Mouse (Mus musculus) kidney, adult 11 months (tissue): ENCODE measurements around the gene Abca7.
"Not testable (repeated sequence)": the region's sequence is repeated elsewhere in the genome, so short reads cannot be mapped to it uniquely, and the experiment has no call there.

Source experiments
- DNase-seq: peaks from one replicate; pipeline ENCODE4 v3.0.0; 2022

Gene Abca7

DNA sequence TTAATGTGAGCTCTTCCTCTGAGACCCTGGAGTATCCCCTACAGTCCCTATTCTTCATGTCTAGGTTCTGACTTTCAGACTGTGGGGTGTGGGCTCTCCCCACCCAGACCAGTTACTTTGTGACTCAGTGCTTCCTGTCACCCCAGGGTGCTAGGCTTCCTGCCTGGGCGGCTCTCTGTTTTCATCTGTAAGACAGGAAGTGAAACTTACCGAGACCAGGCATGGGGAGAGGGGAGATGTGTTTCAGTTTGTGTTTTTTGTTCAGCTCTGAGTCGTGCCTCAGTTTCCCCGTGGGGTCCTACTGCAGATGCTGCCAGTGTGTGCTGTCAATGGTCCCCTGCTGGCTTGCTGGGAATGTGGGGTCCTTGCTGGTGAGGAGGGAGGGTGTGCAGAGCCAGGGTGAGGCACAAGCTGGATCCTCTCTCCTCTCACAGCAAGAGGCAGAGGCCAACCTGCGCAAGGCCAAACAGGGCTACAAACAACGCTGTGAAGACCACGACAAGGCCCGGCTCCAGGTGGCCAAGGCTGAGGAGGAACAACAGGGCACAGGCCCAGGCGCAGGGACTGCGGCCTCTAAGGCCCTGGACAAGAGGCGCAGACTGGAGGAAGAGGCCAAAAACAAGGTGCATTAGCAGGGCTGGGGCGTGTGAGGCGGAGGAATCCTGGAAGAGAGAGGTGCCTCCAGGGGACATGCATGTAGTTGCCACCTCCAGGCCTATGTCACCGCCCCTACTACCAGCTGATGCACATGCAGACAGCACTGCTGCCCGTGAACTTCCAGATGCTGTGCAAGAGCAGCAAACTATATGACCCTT is 28.1 kb downstream of the Abca7 start:
- no peak for DNase-seq

DNA sequence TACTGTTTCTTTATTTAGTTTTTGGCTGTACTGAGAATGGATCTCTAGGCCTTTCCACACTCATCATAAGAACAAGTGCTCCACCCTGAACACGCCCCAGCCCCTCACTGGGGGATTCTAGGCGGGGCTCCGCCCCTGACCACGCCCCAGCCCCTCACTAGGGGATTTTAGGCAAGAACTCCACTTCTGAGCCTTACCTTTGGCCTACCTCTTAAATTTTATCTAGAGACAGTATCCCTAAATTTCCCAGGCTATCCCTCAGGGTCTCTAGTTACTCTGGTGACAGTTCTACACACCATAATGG is 28.7 kb downstream of the Abca7 start:
- DNase-seq, result no peak

DNA sequence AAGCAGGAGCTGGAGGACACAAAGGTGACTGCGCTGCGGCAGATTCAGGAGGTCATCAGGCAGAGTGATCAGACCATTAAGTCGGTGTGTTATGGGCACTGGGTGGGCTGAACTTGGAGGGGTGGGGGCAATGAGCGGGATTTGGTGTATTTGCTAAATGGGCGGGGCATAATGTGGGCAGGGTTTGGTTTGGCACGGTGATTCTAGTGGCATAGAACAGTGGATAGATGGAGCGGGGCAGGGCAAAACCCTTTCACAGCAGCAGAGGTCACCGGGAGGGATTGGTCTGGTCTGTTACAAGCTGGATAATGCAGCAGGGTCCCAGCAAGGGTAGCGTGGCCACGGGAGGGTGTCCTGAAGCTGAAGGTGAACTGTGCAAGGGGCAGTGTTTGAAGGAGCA is 29.2 kb downstream of the Abca7 start:
- DNase-seq, result no peak

DNA sequence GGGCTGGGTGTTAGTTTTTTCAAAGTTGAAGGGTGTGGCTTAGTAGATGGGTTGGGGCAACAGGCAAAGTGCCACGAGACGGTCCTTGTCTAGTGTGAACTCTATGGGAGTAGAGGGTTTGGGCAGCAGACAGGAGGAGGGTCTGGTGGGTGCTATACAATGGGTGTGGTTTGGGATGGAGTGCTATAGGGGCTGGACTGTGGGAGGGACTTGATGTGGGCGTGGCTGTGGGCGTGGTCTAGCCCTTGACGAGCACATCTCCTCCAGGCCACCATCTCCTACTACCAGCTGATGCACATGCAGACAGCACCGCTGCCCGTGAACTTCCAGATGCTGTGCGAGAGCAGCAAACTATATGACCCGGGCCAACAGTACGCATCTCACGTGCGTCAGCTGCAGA is 29.6 kb downstream of the Abca7 start:
- DNase-seq, result no peak

DNA sequence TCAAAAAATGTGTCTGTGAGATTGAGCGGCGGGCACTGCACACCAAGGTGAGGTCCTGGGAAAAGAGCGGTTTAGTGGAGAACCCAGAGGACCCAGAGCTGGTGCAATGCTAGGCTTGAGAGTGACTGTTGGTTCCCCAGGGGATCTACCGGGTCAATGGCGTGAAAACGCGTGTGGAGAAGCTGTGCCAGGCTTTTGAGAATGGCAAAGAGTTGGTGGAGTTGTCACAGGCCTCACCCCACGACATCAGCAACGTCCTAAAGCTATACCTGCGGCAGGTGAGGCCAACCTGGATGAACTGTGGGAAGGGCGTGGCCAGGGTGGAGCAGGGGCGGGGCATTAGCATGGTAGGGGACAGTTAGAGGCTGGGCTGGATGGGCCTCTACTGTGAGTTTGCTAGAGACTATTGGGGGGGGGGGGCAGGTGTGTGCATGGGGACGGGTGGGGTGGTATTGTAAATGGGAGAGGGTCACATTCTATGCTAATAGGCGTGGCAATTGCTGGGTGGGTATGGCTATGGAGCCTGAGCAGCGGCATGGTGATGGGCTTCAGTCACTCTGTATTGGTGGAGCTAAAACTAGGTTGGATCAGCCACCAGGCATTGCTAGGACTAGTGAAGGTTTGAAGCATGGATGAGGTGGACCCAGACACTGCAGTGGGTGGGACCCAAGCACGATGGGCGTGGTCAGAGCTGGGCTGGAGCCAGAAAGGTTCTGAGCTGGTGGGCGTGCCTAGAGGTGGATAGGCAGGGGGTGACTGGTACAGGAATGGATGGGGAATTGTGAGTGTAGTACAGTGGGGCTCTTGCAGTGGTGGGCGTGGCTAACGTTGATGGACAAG is 31.6 kb downstream of the Abca7 start:
- no peak for DNase-seq

DNA sequence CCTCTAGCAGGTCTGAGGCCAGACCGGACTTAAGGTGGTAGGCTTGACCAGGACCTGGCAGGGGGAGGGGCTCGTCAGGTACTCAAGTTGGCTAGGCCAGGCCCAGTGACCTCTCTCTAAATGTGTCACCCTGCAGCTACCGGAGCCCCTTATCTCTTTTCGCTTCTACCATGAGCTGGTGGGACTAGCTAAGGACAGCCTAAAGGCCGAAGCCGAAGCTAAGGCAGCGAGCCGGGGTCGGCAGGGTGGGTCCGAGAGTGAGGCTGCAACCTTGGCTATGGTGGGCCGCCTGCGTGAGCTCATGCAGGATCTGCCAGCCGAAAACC is 32.2 kb downstream of the Abca7 start:
- DNase-seq, result no peak

DNA sequence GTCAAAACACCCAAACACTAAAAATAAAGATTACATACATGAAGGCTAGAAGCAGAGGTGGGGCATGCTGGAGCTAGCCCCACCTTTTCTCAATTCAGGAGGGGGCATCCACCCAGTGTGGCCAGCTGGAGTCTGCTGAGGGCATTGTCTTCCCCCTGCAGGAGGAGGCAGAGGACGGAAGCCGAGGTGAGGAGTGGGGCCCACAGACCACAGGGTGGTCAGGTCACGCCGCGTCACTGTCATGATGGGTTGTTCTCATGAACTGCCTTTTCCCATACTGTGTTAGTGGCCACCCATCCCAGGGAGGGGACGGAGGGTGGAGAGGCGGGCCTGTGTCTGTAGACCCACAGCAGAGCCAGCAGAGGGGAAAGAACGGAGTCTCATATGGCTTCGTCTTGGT is 33.9 kb downstream of the Abca7 start:
- no peak for DNase-seq

DNA sequence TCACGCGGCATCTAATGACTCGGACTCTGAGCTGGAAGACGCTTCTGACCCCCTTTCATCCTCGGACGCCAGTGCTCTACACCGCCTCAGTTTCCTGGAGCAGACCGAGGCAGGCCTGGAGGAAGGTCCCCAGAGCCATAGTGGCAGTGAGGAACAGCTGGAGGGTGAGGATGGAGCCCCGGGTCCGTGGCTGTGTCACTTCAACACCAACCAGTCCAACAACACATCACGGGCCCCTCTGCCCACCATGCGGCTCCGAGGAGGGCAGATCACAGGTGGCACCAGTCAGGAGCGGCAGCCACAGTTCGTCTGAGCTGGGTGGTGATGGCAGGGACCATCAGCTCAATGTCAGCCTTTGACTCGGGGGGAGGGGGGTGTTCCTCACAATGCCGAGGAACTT is 34.4 kb downstream of the Abca7 start:
- DNase-seq, result no peak

DNA sequence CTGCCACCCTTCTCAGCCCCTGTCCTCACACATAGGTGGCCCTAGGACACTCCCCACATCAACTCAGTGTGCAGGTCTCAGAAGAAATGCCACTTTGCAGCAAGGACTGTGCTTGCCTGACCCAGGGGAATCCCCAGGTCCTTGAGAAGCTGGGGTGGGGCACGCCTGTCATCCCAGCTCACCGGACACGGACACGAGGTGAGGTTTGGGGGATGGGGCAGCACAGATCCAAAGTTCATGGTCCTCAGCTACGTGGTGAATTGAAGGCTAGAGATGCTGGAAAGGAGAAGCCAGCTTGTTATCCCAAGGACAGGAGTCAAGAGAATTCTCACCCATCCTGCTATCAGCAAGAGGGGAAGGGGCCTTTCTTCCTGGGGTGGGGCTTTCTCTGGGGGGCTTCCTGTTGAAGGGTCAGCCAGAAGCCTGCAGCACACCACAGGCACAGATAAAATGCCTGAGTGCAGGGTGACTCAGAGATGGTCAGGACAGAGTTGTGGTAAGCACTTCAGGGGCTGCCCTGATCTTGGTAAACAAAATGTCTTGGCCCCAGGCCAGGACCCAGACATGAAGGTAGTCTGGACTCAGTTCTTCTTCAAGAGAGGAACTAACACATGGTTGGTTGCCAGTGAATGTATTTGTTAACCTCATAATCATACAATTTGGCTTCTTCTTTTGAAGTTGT is 36.6 kb downstream of the Abca7 start:
- peak; percentile 56 for DNase-seq

DNA sequence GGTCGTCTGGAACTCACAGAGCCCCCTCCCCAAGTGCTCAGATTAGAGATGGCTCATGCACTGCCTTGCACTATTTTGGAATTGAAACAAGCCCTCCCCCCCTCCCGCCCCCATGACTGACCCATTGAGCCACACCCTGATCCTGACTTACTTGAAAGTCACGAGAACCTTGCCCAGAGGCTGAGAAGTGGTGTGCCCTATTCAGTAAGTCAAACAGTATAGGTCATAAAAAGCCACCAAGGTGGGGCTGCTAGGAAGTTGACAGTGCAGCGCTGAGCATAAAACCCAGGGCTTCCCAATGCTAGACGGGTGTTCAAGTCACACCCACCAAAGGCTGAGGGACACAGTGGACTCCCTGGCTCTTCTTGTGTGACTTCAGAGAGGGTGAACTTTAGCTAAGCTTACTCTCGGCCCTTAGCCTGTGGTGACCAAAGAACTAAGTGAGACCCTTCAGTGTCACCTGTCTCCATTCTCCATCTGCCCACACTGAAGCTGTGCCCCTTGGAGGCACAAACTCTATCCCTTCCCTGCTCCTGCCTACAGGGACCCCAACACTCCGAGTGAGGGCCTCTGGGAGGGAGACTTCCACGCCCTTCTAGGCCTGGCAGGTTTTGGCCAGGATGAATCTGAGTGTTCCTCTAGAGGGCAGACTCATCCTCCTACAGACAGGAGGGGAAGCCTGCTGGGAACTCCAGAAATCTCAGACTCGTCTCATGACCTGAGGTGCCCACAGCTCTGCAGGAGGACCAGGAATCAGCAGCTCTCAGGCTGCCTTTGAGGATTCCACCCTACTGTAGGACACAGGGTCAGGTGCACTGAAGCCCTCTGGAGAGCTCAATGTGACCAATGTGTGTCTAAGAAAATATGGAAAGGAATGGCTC is 37.5 kb downstream of the Abca7 start:
- DNase-seq, result peak; percentile 53

DNA sequence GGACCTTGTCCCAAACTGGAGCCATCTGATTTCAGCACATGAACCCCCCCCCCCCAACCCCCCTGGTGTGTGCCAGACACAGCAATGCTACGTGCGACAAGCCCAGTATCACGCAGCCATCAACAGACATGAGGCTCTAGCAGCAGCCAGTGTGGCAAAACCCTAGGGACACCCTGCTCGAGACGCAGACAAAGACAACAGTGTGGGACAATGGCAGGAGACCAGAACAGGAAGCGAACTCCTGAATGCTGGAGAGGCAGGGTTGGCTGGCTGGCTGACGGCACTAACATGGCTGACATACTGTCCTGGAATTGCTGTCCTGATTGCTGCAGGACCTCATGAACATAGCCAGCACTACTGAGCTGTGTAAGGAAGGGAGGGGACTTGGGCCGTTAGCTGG is 38.9 kb downstream of the Abca7 start:
- DNase-seq, result no peak

DNA sequence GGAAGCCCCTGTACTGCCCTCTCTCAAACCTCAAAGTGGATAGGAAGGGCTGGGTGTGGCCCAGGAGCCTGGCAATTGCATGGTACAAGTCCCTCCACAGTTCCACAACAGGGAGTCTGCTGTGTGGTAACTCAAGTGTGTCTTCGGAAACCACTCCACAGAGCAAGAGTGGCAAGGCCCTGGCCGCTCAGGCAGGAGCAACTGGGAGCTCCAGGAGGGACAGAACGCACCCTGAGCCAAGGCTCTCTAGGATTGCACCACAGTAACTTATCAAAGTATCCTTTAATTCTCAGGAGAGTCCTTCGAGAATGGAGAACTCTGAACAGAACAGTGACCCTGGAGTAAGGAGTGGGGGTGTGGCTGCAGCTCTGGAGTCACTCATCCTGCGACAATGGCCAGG is 39.4 kb downstream of the Abca7 start:
- no peak for DNase-seq

DNA sequence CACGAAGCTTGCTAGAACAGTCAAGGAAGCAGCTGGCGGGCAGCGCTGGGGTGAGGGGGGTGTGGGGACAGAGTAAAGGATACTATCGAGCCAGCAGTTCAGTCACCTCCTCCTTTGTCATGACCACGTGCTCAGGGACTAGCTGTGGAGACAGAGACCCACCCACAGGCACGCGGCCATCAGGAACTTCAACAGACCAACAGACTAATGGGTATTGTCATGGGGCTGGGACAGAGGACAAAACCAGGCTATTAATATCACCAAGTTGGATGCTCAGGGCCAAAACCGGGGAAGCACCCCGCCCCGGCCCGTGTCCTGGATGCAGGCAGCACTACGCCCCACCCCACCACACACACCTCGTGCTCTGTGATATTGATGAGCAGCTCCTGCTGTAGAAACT is 40.5 kb downstream of the Abca7 start:
- DNase-seq, result peak; percentile 50

DNA sequence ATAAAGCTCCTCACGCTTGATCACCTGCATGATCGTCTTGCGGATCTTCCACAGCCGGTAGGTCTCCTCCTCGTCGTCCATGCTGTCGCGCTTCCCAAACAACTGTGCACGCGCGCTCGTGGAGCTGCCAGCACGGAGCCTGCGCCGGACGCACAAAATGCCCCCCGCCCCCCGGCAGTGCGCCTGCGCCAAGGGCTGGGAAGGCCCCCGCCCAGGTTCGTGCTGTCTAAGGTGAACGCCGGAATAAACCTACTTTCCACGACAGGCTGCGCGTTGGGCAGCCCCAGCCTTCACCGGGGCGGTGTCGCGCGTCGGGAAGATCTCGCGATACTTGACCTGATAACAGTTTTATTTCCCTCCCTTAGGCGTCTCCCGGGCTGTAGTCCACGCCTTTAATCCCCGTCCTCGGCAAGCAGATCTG is 43.3 kb downstream of the Abca7 start, which contains the start of gene Polr2e:
Gene Polr2e (minus strand): TSS at position 237 of the 421 bp plus-strand sequence.
- peak; percentile 98 for DNase-seq

DNA sequence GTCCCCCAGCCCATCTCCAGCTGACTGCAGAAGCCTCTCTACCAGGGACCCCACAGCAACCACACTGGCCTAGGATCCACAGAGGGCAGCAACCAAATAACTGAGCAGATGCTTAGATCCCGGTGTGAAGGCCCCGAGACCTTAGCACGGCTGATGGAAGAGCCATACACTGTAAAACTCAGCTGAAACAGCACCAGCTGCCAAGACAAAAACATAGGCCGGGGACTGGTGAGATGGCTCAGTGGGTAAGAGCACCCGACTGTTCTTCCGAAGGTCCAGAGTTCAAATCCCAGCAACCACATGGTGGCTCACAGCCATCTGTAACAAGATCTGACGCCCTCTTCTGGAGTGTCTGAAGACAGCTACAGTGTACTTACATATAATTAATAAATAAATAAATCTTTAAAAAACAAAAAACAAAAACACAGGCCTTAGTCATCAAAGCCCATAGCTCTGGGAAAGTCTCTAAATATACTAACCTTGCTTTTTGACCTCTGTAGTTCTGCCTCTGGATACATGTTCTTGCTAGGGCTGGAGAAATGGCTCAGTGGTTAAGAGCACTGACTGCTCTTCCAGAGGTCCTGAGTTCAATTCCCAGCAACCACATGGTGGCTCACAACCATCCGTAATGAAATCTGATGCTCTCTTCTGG is 45.2 kb downstream of the Abca7 start:
- not testable (repeated sequence) for DNase-seq

DNA sequence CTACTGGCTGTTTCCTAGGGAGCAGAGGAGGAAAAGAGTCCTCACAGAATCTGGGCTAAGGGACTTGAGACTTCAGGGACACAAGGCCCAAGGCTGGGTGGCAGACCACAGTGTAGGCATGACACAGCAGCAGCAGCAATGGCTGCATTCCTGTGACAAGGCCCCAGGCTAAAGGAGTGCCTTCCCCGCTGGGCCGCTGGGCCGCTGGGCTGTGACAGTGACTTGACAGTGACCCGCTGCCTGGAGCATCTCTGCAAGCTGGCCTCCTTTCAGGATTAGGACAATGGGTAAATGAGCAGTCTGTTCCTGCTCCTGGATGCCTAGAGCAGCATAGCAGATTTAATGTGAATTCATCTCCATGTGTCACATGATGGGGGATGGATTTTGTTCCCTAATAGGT is 47.8 kb downstream of the Abca7 start:
- DNase-seq, result no peak

DNA sequence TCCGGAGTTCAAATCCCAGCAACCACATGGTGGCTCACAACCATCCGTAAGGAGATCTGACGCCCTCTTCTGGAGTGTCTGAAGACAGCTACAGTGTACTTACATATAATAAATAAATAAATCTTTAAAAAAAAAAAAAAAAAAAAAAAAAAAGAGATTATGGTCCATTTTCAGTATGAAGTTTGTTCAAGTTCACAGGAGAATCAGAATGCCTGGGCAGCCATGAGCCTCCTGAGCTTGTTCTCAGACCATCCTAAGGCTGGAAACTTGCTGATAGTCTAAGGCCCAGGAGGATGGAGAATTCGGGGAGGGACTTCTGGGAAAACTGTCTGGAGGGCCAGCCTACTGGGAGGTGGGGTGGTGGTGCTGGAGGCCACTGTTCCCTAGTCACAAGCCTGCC is 49.1 kb downstream of the Abca7 start:
- DNase-seq, result not testable (repeated sequence)

DNA sequence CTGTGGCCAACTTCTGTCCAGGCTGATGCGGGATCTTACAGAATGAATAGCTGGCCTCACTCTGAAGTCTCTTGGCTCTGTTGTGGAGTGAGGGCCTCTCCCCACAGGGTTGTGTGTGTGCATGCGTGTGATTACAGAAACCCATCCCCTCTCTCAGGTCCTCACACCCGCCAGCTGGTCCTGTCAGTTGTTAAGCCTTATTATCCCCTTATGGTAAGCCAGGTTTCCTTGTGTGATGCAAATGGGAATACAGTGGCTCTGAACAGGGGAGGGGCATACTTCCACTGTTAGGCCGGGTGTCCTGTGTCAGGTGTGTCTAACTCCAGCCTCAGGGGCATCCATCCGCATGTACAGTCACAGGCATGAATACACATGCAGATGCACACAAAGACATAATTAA is 49.5 kb downstream of the Abca7 start:
- no peak for DNase-seq

DNA sequence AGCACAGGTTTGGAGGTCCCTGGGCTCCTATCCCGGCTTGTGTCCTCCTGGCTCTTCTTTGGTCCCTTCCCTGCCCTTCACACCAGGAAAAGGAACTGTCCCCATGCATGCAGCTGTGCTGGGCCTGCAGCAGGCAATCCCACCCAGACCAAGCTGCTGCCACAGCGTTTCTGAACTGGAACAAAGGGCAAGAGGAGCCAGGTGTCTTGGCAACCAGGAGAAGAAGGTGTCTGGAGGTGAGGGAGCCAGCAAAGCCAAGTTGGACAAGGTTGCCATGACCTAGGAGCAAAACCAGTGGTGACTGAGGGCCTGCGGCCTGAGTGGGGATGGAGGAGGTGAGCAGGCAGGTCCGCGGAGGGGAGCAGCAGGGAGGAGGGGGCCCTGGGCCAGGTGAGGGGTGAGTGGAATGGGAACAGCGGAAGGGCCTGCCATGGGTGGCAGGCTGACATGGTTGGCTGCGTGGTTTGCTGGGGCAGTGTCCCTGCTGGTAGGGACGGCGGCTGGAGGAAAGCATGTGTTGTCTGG is 50.8 kb downstream of the Abca7 start, which contains the start of gene Gpx4:
Gene Gpx4 (plus strand): TSS at position 126 of the 525 bp plus-strand sequence.
- peak; percentile 50 for DNase-seq

DNA sequence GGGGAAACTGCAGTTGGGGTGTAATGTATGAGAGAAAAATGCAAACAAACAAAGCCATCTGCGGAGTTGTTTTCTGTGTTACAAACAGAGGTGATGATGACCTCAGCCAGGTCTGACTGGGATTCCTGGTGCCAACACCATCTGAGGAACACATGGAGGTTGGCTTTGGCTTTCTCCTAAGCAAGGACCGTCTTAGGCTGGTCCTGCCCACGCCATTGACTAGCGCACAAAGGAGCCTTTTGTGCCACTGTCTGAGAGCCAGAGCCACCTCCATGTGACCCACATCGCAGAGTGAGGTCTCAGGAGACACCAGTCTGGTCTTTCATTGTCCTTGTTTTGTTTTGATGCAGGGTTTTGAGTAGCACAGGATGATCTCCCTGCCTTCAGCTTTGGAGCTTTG is 52.1 kb downstream of the Abca7 start:
- DNase-seq, result no peak

DNA sequence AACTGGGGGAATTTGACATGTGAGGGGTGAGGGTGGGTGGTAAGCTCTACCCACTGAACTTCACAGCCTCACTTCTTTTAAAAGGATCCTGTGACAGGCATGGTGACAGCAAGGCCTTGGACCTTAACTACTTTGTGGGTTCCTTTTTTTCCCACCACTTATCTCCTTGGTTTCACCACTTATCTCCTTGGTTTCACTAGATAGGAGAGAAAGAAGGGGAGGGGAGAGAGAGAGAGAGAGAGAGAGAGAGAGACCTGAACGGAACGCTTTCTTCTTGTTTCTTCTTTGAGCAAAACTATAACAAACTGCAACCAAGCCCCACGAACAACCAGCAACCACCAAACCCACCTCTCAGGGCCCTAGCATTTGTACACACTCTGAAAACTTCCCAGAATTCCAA is 52.5 kb downstream of the Abca7 start:
- no peak for DNase-seq

DNA sequence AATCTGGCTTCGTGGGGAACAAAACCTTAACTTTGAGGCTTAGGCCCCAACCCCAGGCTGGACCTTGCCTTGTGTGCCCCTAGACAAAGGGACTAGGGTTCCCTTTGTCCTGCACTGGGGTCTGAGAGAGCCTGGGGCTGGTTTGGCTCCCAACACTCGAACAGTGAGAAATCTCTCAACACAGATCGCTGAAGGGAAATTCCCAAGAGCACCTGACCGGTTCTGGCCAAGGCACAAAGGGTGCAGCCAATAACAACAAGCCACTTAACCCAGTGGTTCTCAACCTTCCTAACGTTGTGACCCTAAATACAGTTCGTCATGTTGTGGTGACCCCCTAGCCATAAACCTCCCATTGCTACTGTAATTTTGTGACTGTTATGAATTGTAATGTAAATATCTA is 54.0 kb downstream of the Abca7 start:
- DNase-seq, result no peak
